Mouse (Mus musculus) adrenal gland, postnatal 36 days (tissue): ENCODE measurements around the gene Kcnq1. TPM values are rescaled to one million over a fixed set of nuclear protein-coding genes. Genes with fewer than 3 reads are reported as not detected.

ENCODE experiments used
- DNase-seq, 2 experiments: peaks; one replicate each; pipeline ENCODE4 v3.0.0; 2021; ENCODE audit warnings: mixed read lengths in 1 of 2
- total RNA-seq, 2 experiments: library from RNA; stranded (reverse); gene quantifications; 2 replicates each; pipeline ENCODE4 v1.2.3; 2021

Kcnq1 gene
- total RNA-seq, 2 experiments from 2014 or later, result 2.9 to 7.6 TPM

GRCm38 (mm10) chr7:143416406-143416805 lies 310.2 kb downstream of the Kcnq1 start:
- no peak for DNase-seq

- no peak for DNase-seq
These were observed 311.7 kb downstream of the Kcnq1 start for GRCm38 (mm10) chr7:143417875-143418274.

- no peak for DNase-seq
These were observed 313.5 kb downstream of the Kcnq1 start for GRCm38 (mm10) chr7:143419585-143420160.

DNA sequence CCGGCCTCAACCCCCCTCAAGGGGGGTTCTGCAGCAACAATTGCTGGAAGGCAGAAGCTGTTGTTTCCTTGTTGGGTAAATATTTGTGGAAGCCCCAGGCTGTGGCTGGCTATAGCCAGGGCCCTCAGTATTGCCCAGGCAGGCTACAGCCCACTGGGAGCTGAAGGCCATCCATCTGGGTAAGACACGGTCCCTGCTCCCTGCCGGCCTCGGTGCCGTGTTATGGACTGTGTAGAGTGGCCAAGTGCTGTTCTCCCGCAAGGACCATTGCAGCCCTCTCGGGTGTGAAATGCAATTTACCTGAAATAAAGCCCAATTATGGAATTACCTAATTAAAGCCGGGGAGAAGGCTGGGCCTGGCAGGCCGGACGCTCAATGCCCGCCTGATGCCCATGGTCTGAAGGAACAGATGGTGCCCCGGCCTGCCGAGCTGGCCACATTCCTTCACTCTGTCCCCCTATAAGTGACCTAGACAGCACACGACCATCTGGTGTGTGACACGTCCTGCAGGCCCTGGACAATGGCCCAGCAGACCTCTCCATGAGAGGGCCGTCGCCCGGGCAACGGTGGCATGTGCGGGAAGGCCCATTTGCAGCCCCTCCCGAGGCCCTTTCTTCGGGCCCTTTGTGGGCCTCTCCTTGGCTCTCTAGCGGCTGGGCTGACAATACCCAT lies 322.1 kb downstream of the Kcnq1 start:
- DNase-seq, result no peak

- DNase-seq, result no peak
These were observed 322.8 kb downstream of the Kcnq1 start for GRCm38 (mm10) chr7:143428814-143429499.

GRCm38 (mm10) chr7:143432631-143433030 lies 326.5 kb downstream of the Kcnq1 start:
- DNase-seq, result no peak

GRCm38 (mm10) chr7:143433331-143433730 lies 327.2 kb downstream of the Kcnq1 start:
- DNase-seq, result peak; percentile 22 to 66

GRCm38 (mm10) chr7:143437231-143437893 lies 331.2 kb downstream of the Kcnq1 start:
- no peak for DNase-seq

GRCm38 (mm10) chr7:143437894-143438581 lies 331.9 kb downstream of the Kcnq1 start:
- peak; percentile 11 to 29 for DNase-seq

GRCm38 (mm10) chr7:143438965-143439364 lies 332.8 kb downstream of the Kcnq1 start:
- no peak for DNase-seq

- DNase-seq, result no peak
These were observed 338.4 kb downstream of the Kcnq1 start for GRCm38 (mm10) chr7:143444580-143444954.

DNA sequence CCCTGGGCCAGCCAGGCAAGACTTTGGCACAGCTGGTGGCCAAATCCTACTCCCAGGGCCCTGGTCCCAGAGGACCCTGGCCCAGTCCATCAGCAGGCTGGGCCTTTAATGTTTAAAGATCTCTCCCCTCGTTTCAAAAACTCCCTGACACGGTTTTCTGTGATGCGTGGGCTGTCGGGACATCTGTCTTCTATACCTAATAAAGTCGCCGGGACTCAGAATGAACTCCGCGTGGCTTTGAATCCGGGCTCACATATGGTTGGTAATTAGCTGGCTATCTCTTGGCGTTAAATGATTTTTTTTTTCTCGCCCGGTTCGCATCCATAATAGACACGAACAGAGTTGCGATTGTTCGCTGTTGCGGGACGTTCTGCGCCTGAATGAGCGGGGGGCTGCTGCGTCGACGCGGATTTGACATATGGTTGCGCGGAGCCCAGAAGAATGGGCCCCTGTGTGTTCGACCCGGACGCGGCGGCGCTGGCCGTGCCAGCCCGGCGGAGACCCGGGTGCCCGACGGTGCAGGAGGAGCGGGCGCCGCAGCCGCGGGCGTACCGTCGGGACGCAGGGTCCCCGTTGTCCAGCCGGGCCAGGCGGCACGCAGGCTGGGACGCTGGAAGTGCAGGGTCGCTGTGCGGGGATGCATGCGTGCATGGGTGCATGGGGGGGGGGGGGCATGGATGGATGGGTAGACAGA lies 338.9 kb downstream of the Kcnq1 start:
- DNase-seq, result no peak

- DNase-seq, result peak in 1 of 2 experiments; percentile 35
These were observed 339.7 kb downstream of the Kcnq1 start for GRCm38 (mm10) chr7:143445651-143446460.

DNA sequence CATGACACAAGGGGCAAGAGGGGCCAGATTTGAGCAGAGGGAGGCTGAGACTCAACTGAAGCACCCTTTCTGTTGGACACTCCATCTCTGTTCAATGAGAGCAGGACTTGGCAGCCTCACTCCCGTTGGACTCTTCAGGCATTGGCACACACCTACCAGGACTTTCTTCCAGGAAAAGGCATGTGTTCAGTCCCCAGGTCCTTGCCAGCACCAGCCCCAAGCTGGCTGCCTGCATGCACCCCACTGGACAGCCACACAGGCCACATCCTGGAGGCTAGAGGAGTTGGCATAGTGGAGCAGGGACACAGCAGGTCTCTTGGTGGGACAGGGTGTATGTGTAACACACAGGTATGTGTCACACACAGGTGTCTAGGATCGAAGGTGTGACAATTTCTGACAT lies 341.0 kb downstream of the Kcnq1 start:
- peak in 1 of 2 experiments; percentile 33 for DNase-seq

GRCm38 (mm10) chr7:143458963-143459331 lies 352.8 kb downstream of the Kcnq1 start:
- DNase-seq, result no peak

DNA sequence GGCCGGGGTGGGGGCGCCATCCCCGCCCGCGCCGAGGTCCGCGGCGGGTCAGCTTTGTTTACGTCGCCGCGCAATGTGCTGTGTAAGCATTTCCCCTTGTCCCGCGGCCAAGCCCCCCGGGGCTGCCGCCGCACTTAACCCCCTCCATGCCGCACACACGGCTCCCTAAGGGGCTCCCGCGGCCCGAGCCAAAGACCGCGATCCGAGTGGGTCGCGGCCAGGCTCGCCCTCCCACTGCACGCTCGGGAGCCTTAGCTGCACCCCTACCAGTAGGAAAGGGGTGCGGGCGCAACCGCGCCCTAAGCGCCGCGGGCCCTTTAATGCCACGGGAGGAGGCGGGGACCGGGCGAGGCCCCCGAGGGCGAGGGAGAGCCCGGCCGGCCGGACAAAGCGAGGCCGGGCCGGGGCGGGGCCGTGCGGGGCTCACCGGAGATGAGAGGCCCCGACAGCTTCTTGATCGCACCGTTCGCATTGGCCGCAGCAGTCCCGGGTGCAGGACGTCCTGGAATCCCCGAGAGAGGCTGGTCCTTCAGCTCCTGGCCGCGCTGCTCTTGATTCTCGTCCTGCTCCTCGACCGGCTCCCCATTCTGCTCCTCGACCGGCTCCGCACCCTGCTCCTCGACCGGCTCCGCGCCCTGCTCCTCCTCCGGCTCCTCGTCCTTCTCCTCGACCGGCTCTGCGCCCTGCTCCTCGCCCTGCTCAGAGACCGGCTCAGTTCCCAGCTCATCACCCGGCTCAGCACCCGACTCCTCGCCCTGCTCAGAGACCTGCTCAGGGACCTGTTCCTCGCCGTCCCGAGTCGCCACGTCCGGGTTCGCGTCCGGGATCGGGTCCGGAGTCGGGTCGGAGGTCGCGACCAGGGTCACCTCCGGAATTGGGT lies 353.4 kb downstream of the Kcnq1 start:
- DNase-seq, result peak; percentile 63 to 76

DNA sequence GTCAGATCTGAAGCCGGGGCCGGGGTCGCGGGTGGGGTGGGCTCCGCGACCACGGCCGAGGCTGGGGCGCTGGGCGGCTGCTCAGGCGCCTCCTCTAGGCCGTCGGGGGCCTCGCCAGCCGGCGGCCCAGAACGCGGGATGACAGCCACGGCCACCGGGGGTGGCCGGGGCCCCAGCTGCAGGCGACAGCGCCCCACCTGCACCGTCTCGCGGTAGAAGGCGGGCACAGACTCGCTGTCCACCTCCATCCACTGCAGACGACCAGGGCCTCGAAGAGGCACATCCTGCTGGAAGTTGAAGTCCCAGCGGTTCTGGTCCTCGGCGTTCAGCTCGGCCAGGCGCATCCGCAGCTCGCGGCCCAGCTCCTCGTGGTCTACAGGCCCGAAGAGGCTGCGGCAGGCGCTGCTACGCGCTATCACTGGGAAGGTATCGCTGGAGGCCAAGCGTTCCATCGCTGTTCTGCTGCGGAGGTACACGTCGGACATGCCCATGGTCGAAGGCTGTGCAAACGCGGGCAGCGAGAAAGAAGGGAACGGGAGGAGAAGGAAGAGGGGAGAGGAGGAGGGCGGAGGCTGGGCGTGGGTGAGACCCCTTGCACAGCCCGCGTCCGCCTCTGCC lies 354.2 kb downstream of the Kcnq1 start:
- DNase-seq, result no peak

GRCm38 (mm10) chr7:143460874-143461273 lies 354.7 kb downstream of the Kcnq1 start, which contains the start of gene Cdkn1c:
Gene Cdkn1c (minus strand): TSS chr7:143461050.
- DNase-seq, result peak; percentile 89 to 93

DNA sequence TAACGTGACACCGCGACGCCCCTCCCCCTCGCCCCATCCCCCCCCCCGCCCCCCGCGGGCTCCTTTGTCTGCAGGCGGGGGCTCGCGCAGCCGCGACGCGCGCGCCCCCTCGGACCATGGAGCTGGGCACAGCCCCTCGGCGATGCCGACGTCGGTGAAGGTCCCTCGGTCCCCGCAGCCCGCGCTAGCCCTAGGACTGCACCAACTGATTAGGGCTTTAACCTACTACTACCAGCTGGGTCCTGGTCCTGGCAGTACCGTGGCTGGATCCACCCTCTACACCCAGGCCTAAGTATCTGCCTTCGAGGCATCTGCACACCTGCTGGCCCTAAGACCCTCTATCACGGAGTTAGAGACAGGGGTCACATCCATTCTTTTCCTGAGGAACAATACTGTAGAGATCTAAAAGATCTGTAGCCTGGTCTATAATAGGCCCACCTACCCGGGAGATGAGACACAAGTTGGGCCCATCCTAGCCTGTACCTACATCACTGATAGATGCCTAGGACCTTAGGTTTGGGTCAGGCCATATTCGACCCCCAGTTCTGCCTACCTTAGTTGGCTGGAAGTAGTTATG lies 355.2 kb downstream of the Kcnq1 start:
- no peak for DNase-seq
